Mouse (Mus musculus) embryonic stem cell, embryonic (primary cell): ENCODE measurements around the gene Slc32a1.

Experiments used
- CTCF ChIA-PET, 4 experiments: fragments of 300-600 bp in 2 of 4; fragments of 350-600 bp in 2 of 4; sonication (Branson Sonifier 250); formaldehyde crosslinking; loops; one replicate each; lab custom pipeline; 2022; ENCODE audit warnings: inconsistent platforms in 2 of 4; lab: Charles Lee
- POLR2A ChIA-PET, 4 experiments: fragments of 300-600 bp in 2 of 4; fragments of 350-600 bp in 2 of 4; sonication (Branson Sonifier 250); formaldehyde crosslinking; loops; one replicate each; lab custom pipeline; 2022; ENCODE audit warnings: antibody characterized with exemption in 4 of 4, inconsistent platforms in 1 of 4; lab: Charles Lee

Slc32a1 gene

DNA sequence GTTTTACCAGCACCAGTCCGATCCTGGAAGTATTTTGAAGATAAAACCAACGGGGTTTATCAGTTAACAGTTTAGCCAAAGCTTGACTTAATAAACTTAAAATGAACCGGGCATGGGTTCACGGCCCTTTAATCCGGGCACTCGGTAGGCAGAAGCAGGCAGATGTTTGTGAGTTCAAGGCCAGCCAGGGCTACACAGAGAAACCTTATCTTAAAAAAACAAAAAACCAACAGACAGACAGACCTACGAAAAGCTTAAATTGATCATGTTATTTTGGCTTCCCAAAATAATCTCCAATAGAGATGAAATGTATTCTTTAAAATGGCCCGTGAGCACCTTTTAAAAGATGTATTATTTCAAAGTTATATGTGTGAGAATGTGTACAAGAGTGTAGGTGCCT, 15.1 kb downstream of the Slc32a1 start:
- POLR2A ChIA-PET, result interaction anchor here in 3 of 4 experiments (0.5 to 2.1 kb wide), 13 partner anchors 9 to 146 kb away, joined by 3 to 12 read pairs (median 3); partner anchors contain the start of gene Slc32a1 (in 1 of the 3)
- CTCF ChIA-PET, result interaction anchor here in 3 of 4 experiments (0.6 to 11.3 kb wide), 17 partner anchors 12 to 250 kb away, joined by 3 to 117 read pairs (median 8); partner anchors contain the start of genes Ralgapb (in 1 of the 3), Slc32a1 (in 1 of the 3) and Snhg11 (in 1 of the 3)

DNA sequence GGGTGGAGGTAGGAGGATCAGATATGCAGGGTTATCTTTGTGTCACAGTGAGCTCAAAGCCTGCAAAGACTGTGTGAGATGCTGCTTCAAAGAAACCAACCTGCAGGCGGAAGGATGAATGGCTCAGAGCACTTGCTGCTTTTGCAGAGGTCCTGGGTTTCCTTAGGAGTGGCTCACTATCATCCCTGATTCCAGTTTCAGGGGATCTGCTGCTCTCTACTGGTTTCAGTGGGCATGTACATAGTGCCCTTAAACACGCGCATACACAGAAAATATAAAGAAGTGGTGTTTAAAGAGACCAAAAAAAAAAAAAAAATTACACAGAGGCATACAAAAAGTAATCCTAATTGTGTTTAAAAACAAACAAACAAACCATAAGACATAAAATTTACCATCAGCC, 18.3 kb downstream of the Slc32a1 start:
- ChIA-PET CTCF (interaction anchor here (0.6 to 11.3 kb wide), 32 partner anchors 9 to 253 kb away, joined by 3 to 117 read pairs (median 5); partner anchors contain the start of genes Slc32a1 (in 1 of the 4) and Snhg11 (in 1 of the 4)), POLR2A (interaction anchor here in 3 of 4 experiments (0.6 to 2.3 kb wide), 8 partner anchors 11 to 321 kb away, joined by 3 to 10 read pairs (median 3); no protein-coding TSS in a partner anchor)

DNA sequence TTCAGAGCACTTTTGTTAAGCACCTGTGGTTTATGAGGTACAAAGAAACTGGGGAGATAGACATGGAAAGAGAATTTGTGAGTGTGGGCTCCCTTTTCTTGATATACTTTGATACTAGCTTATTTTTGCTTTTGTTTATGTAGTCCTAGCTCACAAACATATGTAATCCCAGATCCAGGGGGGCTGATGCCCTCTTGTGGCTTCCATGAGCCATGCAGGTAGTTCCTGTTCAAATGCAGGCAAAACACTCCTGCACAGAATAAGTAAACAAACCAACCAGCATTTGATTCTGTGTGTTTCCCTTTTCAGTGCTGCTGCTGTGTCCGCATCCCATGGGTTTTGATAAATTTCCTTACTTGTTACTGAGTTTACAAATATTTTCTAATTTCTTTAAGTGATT, 18.8 kb downstream of the Slc32a1 start:
- POLR2A ChIA-PET, result interaction anchor here in 3 of 4 experiments (0.6 to 2.3 kb wide), 6 partner anchors 11 to 107 kb away, joined by 3 to 10 read pairs (median 6); no protein-coding TSS in a partner anchor
- CTCF ChIA-PET, result interaction anchor here (0.6 to 11.3 kb wide), 32 partner anchors 9 to 254 kb away, joined by 3 to 117 read pairs (median 5); partner anchors contain the start of genes Slc32a1 (in 1 of the 4) and Snhg11 (in 1 of the 4)

DNA sequence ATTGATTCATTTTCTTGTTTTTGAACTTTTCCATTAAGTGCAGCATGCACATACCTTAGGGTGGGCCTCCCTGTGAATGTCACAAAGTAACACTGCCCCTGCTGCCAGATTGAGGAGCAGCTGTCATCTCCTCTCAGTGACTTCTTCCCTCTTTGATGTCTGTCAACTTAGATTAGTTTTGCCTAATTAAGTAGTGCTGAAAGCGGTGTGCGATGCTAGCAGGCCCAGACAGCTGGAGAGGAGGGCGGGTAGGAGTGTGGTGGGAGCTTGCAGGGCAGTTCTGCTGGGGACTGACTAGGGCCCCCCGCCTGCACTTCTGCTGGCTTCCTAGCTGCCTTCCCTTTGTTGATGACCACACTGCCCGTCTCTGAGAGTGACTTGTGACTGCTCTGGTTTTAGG, 21.3 kb downstream of the Slc32a1 start:
- ChIA-PET POLR2A (interaction anchor here in 2 of 4 experiments (0.5 to 2.0 kb wide), 5 partner anchors 77 to 449 kb away, joined by 3 to 5 read pairs (median 4); no protein-coding TSS in a partner anchor), CTCF (interaction anchor here (0.7 to 11.3 kb wide), 12 partner anchors 10 to 91 kb away, joined by 3 to 117 read pairs (median 6); no protein-coding TSS in a partner anchor)

DNA sequence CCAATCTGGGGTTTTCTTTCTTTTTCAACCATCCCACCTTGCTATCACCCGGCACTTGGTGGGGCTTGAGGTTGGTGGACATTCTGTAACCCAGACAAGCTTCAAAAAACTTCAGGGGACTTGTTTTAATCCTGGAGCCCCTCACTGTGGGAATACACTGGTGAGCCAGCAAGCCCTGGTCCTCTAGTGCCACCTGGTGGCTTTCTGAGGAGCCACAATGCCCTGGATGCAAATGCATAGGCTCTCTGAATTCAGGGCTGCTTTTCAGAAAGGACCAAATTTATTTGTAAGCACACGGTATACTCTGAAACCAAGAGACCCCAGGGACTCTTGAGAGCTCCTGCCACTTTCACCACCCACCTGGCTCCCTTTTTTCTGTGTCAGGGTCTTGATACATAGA, 31.3 kb downstream of the Slc32a1 start:
- ChIA-PET CTCF (interaction anchor here (0.6 to 4.2 kb wide), 24 partner anchors 9 to 294 kb away, joined by 3 to 34 read pairs (median 4); no protein-coding TSS in a partner anchor), POLR2A (interaction anchor here in 2 of 4 experiments (1.1 to 2.6 kb wide), 5 partner anchors 87 to 130 kb away, joined by 3 to 9 read pairs (median 3); no protein-coding TSS in a partner anchor)

DNA sequence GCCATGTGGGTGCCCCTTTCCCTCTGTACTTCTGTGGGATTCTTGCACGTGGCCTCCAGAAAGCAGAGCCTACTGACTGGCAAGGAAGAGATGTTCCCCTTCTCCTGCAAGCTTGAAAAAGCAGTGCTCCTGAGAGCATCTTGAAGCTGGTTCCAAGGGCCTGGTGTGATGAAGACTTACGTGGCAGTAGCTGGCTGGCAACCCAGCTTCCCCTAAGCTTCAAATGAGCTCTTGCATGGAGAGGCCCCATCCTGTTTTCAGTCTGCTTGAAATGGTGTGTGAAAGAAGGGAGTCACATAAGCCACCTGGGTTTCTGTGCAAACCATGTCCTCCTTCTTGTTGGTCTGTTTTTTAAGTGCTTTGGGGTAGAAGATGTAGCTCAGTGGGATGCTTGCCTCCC, 32.0 kb downstream of the Slc32a1 start:
- POLR2A ChIA-PET, result interaction anchor here in 2 of 4 experiments (0.9 to 2.6 kb wide), 6 partner anchors 25 to 143 kb away, joined by 3 to 9 read pairs (median 3); no protein-coding TSS in a partner anchor
- CTCF ChIA-PET, result interaction anchor here (0.5 to 4.2 kb wide), 20 partner anchors 10 to 294 kb away, joined by 3 to 34 read pairs (median 5); no protein-coding TSS in a partner anchor

DNA sequence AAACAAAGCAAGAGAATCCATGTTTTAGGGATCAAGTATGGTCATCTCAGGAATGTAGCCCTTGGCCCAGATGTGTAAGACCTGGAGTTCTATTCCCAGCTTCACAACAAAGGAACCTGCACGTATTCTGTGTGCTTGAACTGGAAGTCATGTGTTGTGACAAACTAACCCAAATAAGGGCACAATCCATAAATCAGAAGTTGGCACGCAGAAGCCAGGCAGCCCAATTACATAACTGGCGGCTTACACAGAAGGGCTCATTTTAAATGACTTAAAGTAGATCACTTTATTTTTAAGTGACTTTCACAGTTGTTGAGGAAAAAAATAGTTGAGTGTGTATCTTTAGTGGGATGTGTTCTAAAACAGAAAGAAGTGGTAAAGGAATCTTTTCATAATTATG, 33.2 kb downstream of the Slc32a1 start:
- POLR2A ChIA-PET, result interaction anchor here in 2 of 4 experiments (0.6 to 1.0 kb wide), 4 partner anchors 59 to 282 kb away, joined by 3 to 5 read pairs (median 3); no protein-coding TSS in a partner anchor
- CTCF ChIA-PET, result interaction anchor here in 3 of 4 experiments (1.0 to 4.2 kb wide), 6 partner anchors 15 to 97 kb away, joined by 3 to 34 read pairs (median 5); no protein-coding TSS in a partner anchor

DNA sequence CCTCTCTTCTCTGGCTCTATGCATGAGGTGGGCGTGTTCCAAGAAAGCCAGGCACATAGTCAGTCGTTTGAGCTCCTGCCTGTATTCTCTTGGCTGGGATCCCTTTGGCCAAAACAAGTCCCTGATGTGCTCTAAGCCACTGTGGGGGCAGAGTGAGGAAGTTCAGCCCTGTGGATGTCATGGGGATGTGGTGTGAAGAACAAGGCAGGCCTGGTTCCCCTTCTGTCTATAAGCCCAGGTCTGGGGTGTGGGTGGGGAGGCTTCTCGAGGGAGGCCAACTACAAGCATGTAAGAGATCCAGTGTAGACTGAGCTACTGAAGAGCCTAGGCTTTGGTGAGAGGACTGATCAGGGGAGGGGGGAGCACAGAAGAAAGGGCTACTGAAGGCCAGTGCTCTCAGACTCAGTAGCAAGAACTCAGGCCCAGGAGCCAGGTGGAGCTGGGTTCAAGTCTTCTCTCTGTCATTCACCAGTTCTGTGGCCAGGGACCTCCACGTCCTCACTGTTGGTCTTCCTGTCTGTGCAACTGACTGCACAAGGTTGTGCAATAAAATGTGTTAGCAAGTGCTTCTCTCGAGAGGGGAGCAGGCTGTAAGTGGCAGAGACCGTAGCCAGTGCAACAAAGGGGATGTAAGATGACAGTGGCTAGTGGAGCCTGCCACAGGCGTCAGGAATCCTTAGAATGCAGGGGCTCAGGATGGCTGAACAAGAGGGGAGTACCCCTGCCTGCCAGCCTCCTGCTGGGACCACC, 40.8 kb downstream of the Slc32a1 start:
- ChIA-PET POLR2A (interaction anchor here in 3 of 4 experiments (0.5 to 1.5 kb wide), 6 partner anchors 12 to 223 kb away, joined by 3 to 5 read pairs (median 4); no protein-coding TSS in a partner anchor), CTCF (interaction anchor here in 3 of 4 experiments (0.7 to 1.3 kb wide), 4 partner anchors 105 to 172 kb away, joined by 3 to 6 read pairs (median 4); no protein-coding TSS in a partner anchor)

DNA sequence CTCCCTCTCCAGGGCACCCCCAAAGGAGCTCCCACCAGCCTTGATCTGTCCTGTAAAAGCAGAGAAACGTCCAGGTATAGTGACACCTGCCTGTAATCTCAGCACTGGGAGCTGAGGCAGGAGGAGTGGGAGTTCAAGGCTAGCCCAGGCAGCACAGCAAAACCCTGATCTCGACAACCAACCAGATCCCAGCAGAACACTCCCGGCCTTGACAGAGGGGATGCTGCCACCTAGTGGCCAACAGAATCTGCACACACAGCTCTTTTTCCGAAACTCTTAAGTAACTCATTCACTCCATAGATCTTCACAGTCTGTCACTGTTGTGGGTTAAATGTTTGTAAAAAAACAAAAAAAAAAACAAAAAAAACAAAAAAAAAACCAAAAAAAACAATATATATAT, 42.4 kb downstream of the Slc32a1 start:
- ChIA-PET CTCF (interaction anchor here (0.5 to 1.8 kb wide), 80 partner anchors 10 to 1936 kb away, joined by 3 to 32 read pairs (median 4); partner anchors contain the start of gene Ralgapb (in 1 of the 4)), POLR2A (interaction anchor here (0.5 to 1.6 kb wide), 15 partner anchors 12 to 712 kb away, joined by 3 to 21 read pairs (median 3); partner anchors contain the start of gene Actr5 (in 1 of the 4))

DNA sequence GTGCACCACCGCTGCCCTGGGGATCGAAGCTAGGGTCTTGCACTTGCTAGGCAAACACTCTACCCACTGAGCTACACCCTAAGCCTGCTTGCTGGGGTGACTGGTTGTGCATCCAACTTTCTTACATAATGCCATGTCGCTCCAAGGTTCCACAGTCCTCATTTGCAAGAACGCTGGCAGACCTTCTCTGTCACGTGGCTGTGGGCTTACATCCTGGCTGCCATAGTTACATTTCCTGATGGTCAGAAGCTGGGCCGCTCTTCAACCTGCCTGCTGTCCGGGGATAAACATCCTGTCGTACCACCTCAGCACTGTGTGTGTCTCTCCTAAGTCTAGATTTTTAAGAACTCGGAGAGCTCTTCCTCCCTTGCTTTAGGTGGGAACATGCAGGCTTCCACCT, 44.1 kb downstream of the Slc32a1 start:
- POLR2A ChIA-PET, result interaction anchor here in 3 of 4 experiments (0.6 to 1.1 kb wide), 3 partner anchors 12 to 209 kb away, joined by 3 to 5 read pairs (median 3); no protein-coding TSS in a partner anchor
- CTCF ChIA-PET, result interaction anchor here in 3 of 4 experiments (0.6 to 1.6 kb wide), 7 partner anchors 13 to 396 kb away, joined by 3 to 4 read pairs (median 3); no protein-coding TSS in a partner anchor

DNA sequence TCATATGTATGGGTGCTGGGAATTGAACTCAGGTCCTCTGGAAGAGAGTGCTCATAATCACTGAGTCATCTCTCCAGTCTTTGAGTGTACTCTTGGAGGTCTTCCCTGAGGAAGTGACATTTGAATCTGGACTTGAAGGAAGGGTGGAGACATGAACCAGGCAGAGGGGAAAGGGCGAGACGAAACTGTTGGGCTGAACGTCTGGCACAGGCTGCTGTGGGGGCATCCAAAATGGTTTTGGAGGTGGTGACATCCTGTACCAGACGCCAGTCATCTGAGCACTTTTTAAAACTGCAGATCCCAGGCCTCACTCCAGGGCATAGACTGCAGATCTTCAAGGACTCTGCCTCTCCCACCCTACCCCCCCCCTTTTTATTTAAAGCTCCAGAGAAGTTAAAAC, 45.2 kb downstream of the Slc32a1 start:
- ChIA-PET CTCF (interaction anchor here in 3 of 4 experiments (0.6 to 1.6 kb wide), 8 partner anchors 42 to 346 kb away, joined by 3 to 5 read pairs (median 4); no protein-coding TSS in a partner anchor), POLR2A (interaction anchor here in 3 of 4 experiments (0.6 to 1.1 kb wide), 4 partner anchors 11 to 1333 kb away, joined by 3 read pairs; no protein-coding TSS in a partner anchor)

DNA sequence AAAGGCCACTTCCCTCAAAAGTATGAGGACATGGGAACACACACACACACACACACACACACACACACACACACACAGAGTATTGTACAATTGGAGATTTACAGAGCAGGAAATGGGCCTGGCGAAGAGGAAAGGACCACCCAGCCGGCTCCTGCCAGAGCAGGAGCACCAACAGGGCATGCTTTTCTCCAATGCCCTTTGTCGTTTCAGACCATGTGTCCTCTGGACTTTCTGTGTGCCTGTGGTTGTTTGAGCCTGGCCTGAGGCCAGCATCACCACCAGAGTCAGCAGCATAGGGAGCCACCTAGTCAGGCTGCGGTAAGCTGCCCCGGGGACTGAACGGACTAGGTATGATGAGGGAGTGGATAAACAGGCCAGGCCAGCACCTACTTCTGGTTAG, 48.3 kb downstream of the Slc32a1 start:
- POLR2A ChIA-PET, result no interaction called here
- CTCF ChIA-PET, result interaction anchor here in 3 of 4 experiments (0.6 to 2.0 kb wide), 3 partner anchors 112 to 205 kb away, joined by 3 to 5 read pairs (median 3); no protein-coding TSS in a partner anchor

DNA sequence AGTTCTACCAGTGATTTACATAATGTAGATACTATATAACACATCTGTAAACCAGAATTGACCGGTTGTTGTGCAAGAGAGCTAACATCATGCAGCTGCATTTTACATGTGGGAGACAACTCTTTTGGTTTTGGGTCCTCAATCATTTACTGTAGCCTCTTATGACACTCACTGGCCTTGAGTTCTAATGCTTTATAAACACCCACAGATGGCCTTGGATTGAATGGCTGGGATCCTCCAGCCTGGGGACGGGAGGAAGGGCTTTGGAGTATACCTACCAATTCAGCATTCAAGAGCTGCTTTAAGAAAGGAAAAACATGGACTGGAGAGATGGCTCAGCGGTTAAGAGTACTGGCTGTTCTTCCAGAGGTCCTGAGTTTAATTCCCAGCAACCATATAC, 48.8 kb downstream of the Slc32a1 start:
- ChIA-PET CTCF (interaction anchor here in 2 of 4 experiments (0.5 to 2.0 kb wide), 3 partner anchors 204 to 464 kb away, joined by 3 to 5 read pairs (median 4); no protein-coding TSS in a partner anchor), POLR2A (no interaction called here)

DNA sequence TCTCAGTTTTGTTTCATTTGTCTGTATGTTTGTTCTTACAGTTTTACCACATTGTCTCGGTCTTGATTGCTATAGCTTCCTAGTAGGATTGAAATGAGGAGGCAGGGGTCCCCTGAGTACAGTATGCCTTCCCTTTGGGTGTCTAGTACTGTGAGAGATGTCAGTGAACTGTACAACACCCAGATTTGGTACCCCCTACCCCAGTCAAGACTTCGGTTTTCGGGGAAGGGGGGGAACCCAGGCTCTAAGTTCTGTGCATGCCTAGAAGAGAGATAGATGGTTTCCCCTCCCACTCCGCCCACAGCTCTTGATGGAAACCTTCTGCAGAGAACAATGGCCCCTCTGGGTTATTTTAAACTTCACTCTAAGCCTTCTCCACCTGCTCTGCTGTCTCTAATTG, 54.5 kb downstream of the Slc32a1 start, which contains the start of gene Ppp1r16b:
Gene Ppp1r16b (plus strand): TSS at position 301 of the 400 bp plus-strand sequence.
- ChIA-PET CTCF (interaction anchor here in 1 of 4 experiments (0.6 kb wide), 1 partner anchor 156 kb away, joined by 3 read pairs; no protein-coding TSS in a partner anchor), POLR2A (interaction anchor here in 2 of 4 experiments (0.9 to 1.0 kb wide), 2 partner anchors 12 to 70 kb away, joined by 3 to 4 read pairs; no protein-coding TSS in a partner anchor)
